Mouse (Mus musculus) cortical plate, adult 2 months (tissue): ENCODE data around the gene Fxyd2. TPM values are rescaled to one million over a fixed set of nuclear protein-coding genes. Genes with fewer than 3 reads are reported as not detected.

ENCODE experiments used
- H3K27ac ChIP-seq: fragments of 200-500 bp; 2 replicates; pipeline ENCODE4 v1.5.1; 2012; ENCODE audit warnings: low read length, control low read depth, inconsistent platforms; ENCODE audit not compliant: insufficient read depth
- H3K4me1 ChIP-seq: fragments of 200-500 bp; 2 replicates; pipeline ENCODE4 v1.6.1; 2011; ENCODE audit warnings: low read length; ENCODE audit not compliant: control insufficient read depth, insufficient read depth
- H3K4me3 ChIP-seq: fragments of 200-500 bp; 2 replicates; pipeline ENCODE4 v1.5.1; 2011; ENCODE audit warnings: mild to moderate bottlenecking, low read length, control low read depth; ENCODE audit not compliant: insufficient read depth
- CTCF ChIP-seq: fragments of 200-500 bp; IDR thresholded peaks from 2 replicates; pipeline ENCODE4 v1.5.1; 2011; ENCODE audit warnings: mild to moderate bottlenecking, control low read depth, low read length; ENCODE audit not compliant: insufficient read depth; ENCODE audit errors: extremely low read depth
- POLR2A ChIP-seq: fragments of 200-500 bp; IDR thresholded peaks from 2 replicates; pipeline ENCODE4 v1.6.1; 2011; ENCODE audit warnings: mild to moderate bottlenecking, low read length, control low read depth; ENCODE audit not compliant: insufficient read depth; ENCODE audit errors: extremely low read depth
- polyA plus RNA-seq: library from polyadenylated mRNA; depleted of rRNA; stranded (reverse); fragments of >200 nt; gene quantifications from 2 replicates; pipeline ENCODE4 v1.2.3, GENCODE M21; 2012

The Fxyd2 gene
- polyA plus RNA-seq, 1 experiment, result 16.9 TPM

GRCm38 (mm10) chr9:45413478-45414140 is 14.1 kb downstream of the Fxyd2 start:
- Histone ChIP-seq H3K4me1 (no peaks in the 10 kb centered on the region), H3K27ac (no peak overlapping the region), H3K4me3 (no peak overlapping the region)
- no peak for TF ChIP-seq POLR2A
- peak; percentile 39 for TF ChIP-seq CTCF

GRCm38 (mm10) chr9:45415912-45416311 is 16.4 kb downstream of the Fxyd2 start:
- TF ChIP-seq CTCF (peak; percentile 99), POLR2A (no peak)
- Histone ChIP-seq H3K4me1 (no peaks in the 10 kb centered on the region), H3K27ac (no peak overlapping the region), H3K4me3 (no peak overlapping the region)

- H3K4me3 ChIP-seq, result no peak overlapping the region
- H3K4me1 ChIP-seq, result no peaks in the 10 kb centered on the region
- TF ChIP-seq POLR2A, result no peak
- peak; percentile 69 for TF ChIP-seq CTCF
- no peak overlapping the region for H3K27ac ChIP-seq
These were observed 17.8 kb downstream of the Fxyd2 start for GRCm38 (mm10) chr9:45417245-45417644.

GRCm38 (mm10) chr9:45418252-45418651 is 18.8 kb downstream of the Fxyd2 start:
- TF ChIP-seq POLR2A (no peak), CTCF (no peak)
- Histone ChIP-seq H3K4me1 (no peaks in the 10 kb centered on the region), H3K4me3 (no peak overlapping the region), H3K27ac (peak overlapping the region; percentile 25; the same call in 1 of the 2 replicates)

- Histone ChIP-seq H3K27ac (no peak overlapping the region), H3K4me1 (no peaks in the 10 kb centered on the region), H3K4me3 (no peak overlapping the region)
- TF ChIP-seq CTCF (peak; percentile 24; the same call in 1 of the 2 replicates), POLR2A (no peak)
These were observed 21.7 kb downstream of the Fxyd2 start for GRCm38 (mm10) chr9:45421209-45421608.

GRCm38 (mm10) chr9:45422761-45423298 is 23.4 kb downstream of the Fxyd2 start:
- no peak overlapping the region for H3K4me3 ChIP-seq
- H3K27ac ChIP-seq, result no peak overlapping the region
- TF ChIP-seq CTCF, result no peak
- no peak for TF ChIP-seq POLR2A
- H3K4me1 ChIP-seq, result no peaks in the 10 kb centered on the region

GRCm38 (mm10) chr9:45426456-45426855 is 27.0 kb downstream of the Fxyd2 start, which contains the start of gene Dscaml1:
Gene Dscaml1, plus strand, starts transcription at chr9:45426628.
- no peaks in the 10 kb centered on the region for H3K4me1 ChIP-seq
- no peak within 1 kb of the TSS for H3K27ac ChIP-seq
- no peak within 1 kb of the TSS for H3K4me3 ChIP-seq
- no peak for TF ChIP-seq CTCF
- no peak for TF ChIP-seq POLR2A

- peaks cover 4% of the 10 kb centered on the region; the same call in 1 of the 2 replicates for H3K4me1 ChIP-seq
- H3K27ac ChIP-seq, result no peak overlapping the region
- TF ChIP-seq CTCF (no peak), POLR2A (no peak)
- H3K4me3 ChIP-seq, result no peak overlapping the region
These were observed 29.9 kb downstream of the Fxyd2 start for GRCm38 (mm10) chr9:45429392-45429791.

GRCm38 (mm10) chr9:45429951-45430697 is 30.7 kb downstream of the Fxyd2 start:
- TF ChIP-seq POLR2A, result no peak
- no peak for TF ChIP-seq CTCF
- Histone ChIP-seq H3K4me1 (peaks cover 7% of the 10 kb centered on the region; the same call in 1 of the 2 replicates), H3K27ac (0 out of 2 replicates have a peak overlapping the region, but pooled peaks have one; percentile 20), H3K4me3 (peak overlapping the region; percentile 95)
